Mouse (Mus musculus) CD8-positive naive resting alpha-beta T cell, adult 57 days (primary cell): ENCODE results near the gene Olfr308. TPM values are rescaled to one million over a fixed set of nuclear protein-coding genes. Genes with fewer than 3 reads are reported as not detected.

Source experiments
- total RNA-seq: library from RNA; stranded (reverse); gene quantifications from one replicate; pipeline ENCODE4 v1.2.4, GENCODE M21; 2023

Gene Olfr308
- not detected for total RNA-seq

DNA sequence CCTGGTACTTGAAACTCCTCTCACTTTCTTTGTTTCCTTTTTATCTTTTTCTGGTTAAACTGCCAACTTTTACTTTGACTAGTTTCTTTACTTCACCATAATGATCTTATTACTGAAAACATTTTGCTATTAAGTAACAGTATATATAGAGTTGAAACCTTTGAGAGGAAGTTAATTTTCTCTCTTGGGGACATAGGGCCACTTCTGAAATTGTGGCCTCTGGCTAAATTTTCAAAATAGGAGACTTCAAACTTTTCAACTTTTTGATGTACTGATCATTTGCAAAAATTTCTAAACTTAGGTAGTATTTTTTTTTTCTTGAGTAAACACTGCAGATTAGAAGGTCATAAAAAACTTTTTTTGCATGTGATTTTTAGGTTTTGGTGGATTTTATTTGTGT, at the start of gene Olfr308:
Olfr308 (minus strand) TSS at position 101 of the 400 bp plus-strand sequence.

GRCm38 (mm10) chr7:86366828-86367227, 41.4 kb upstream of the Olfr308 start, which contains the start of gene Olfr305:
Gene Olfr305 (minus strand): TSS chr7:86366928.

DNA sequence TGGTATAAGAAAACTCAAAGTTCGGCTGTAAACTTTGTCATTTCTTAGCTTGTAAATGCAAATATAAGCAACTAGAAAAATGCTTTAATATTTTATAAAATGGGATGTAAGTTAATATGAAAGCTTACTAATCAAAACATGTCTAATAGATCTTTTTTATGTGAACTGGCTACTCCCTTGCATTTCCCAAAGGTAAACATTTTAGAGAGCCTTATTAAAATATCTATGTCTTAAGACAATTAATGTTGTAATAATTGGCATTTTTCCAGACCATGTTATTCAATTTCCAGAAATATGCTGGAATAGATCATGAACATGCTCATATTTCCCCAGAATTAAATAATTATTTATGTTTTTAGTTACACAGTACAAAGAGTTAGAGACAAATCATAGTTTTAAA, 12.1 kb upstream of the Olfr308 start, which contains the start of gene Olfr307:
Olfr307 (minus strand) TSS at position 101 of the 400 bp plus-strand sequence.

DNA sequence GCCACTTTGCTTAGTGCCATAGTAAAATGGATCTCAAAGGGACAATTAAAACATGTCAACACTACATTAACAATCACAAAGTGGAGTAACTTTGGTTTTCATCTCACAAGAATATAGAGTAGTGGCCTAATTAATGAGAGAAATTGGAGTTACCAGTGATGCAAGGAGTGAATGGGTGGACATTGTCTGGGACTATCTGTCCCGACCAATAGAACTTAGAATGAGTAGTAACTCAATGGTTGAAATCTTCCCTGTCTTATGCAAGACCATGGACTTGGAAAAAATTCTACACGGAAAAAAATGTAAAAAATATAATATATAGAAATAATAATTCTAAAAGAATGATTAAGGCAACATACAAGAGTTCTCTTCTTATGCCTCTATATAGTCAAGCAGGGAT, 11.8 kb downstream of the Olfr308 start, which contains the start of gene Olfr309:
Olfr309 (minus strand) TSS at position 101 of the 400 bp plus-strand sequence.

DNA sequence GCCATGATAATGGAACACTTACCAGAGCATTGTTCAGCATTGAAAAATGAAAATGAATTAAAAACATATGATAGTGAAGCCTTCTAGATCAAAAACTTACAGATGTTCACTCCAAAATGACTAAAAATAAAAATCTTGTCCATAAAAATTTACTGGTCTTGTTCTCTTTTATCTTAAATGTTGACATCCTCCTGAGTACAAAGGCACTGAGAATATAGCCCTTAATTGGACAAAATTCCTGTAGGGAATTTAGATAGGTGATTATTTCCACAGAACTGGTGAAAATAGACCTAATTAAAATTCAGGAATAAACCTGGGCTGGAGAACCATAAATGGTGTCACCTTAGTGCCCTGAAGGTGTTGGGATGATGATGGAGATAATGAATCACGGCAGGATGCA, 48.4 kb downstream of the Olfr308 start, which contains the start of gene Olfr310:
Olfr310 (minus strand) TSS at position 101 of the 400 bp plus-strand sequence.

Other genes starting within 250 kb of the Olfr308 start
- gene Vmn2r75, start 153.9 kb downstream of the Olfr308 start, total RNA-seq, result not detected
- gene Vmn2r76, start 79.3 kb downstream of the Olfr308 start, total RNA-seq, result not detected
- gene Olfr310, start 48.5 kb downstream of the Olfr308 start, total RNA-seq, result not detected
- not detected for gene Olfr309, start 11.9 kb downstream of the Olfr308 start, total RNA-seq
- gene Olfr307, start 12.0 kb upstream of the Olfr308 start, total RNA-seq, result not detected
- not detected for gene Olfr305, start 41.3 kb upstream of the Olfr308 start, total RNA-seq
- not detected for gene Olfr304, start 61.0 kb upstream of the Olfr308 start, total RNA-seq
- not detected for gene Olfr303, start 72.2 kb upstream of the Olfr308 start, total RNA-seq
- gene Olfr301, start 78.2 kb upstream of the Olfr308 start, total RNA-seq, result not detected
- not detected for gene Olfr299, start 134.3 kb upstream of the Olfr308 start, total RNA-seq
- gene Olfr298, start 166.9 kb upstream of the Olfr308 start, total RNA-seq, result not detected
- gene Olfr297, start 194.3 kb upstream of the Olfr308 start, total RNA-seq, result not detected